Mouse (Mus musculus) midbrain, embryonic 13.5 days (tissue): ENCODE measurements around the gene Gm21954. TPM values are rescaled to one million over a fixed set of nuclear protein-coding genes. Genes with fewer than 3 reads are reported as not detected.

ENCODE experiments used
- polyA plus RNA-seq: library from polyadenylated mRNA; unstranded; fragments of >200 nt; fragmentation: Nextera tagmentation; extraction: Ambion mirVana; gene quantifications from 2 replicates; pipeline ENCODE4 v1.2.1, GENCODE M21; 2015

The Gm21954 gene
- polyA plus RNA-seq, 1 experiment from 2014 or later = not detected

Other genes starting within 250 kb of the Gm21954 start
- 238 and 242 TPM in 2 replicates for gene Dclk1, start 229.8 kb downstream of the Gm21954 start, polyA plus RNA-seq